Mouse (Mus musculus): ENCODE data around the gene Hfm1. TPM values are rescaled to one million over a fixed set of nuclear protein-coding genes. Genes with fewer than 3 reads are reported as not detected.

The Hfm1 gene
- polyA plus RNA-seq, 1 experiment from 2014 or later, result 6.7 TPM

DNA sequence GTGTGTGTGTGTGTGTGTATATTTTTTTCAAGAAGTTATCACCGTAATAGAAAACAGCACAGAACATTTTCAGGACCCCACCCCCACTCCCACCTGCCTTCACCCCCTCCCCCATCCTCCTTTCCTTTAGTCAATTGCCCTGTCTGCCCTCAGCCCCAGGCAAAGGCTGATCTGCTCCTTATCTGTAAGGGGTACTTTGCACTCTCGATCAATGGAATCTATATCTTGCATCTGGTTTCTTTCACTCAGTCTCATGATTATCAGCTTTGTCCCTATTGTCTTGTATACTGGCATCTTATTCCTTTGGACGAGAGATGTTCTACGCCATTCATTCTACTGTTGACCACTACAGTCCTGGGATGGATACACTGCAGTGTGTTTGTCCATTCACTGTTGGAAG, 1.9 kb upstream of the Hfm1 start:
- ATAC-seq (replicated peaks), result no peak
- no peaks in the 10 kb centered on the region for H3K27me3 ChIP-seq
- H3K27ac ChIP-seq (replicated peaks), result no peak overlapping the region
- peaks cover 2% of the 10 kb centered on the region; the same call in 1 of the 2 replicates for H3K4me1 ChIP-seq
- no peaks in the 10 kb centered on the region for H3K9me3 ChIP-seq
- no peak overlapping the region for H3K4me3 ChIP-seq
- no peak overlapping the region for H3K9ac ChIP-seq (replicated peaks)
- 86% methylated on average over 4 of the region's 4 CpGs for WGBS
- no peak overlapping the region for H3K4me2 ChIP-seq (replicated peaks)
- no peaks in the 10 kb centered on the region for H3K36me3 ChIP-seq

- Histone ChIP-seq H3K9me3 (no peaks in the 10 kb centered on the region), H3K4me1 (peaks cover 2% of the 10 kb centered on the region; the same call in 1 of the 2 replicates), H3K4me2 (replicated peaks) (peak overlapping the region; percentile 59), H3K36me3 (no peaks in the 10 kb centered on the region), H3K9ac (replicated peaks) (peak overlapping the region; percentile 81), H3K27ac (replicated peaks) (peak overlapping the region; percentile 83), H3K27me3 (no peaks in the 10 kb centered on the region), H3K4me3 (peak overlapping the region; percentile 63)
- peak; percentile 46 for ATAC-seq (replicated peaks)
- 28% methylated on average over 4 of the region's 4 CpGs for WGBS
Observed at GRCm38 (mm10) chr5:106926369-106926686, 207 bp upstream of the Hfm1 start.

DNA sequence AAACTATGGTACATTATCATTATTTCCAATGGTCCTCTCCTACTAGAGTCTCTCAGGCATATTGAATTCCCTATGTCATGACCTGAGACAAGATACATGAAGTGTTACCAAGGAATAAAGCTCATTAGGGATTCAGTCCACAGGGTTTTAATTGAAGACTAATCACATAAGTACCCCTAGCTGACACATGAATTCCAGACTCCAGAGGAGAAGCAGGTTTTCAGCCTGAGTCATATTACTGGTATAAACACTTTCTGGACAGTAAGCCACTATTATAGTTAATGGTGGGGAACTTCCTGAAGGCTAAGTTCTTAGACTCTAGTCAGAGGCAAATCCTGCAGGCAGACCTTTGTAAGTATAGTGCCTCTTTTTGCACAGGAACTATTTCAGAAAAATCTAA, 6.8 kb downstream of the Hfm1 start:
- H3K4me1 ChIP-seq, result no peaks in the 10 kb centered on the region
- H3K4me2 ChIP-seq (replicated peaks), result no peak overlapping the region
- no peak for ATAC-seq (replicated peaks)
- no peak overlapping the region for H3K27ac ChIP-seq (replicated peaks)
- no peaks in the 10 kb centered on the region for H3K36me3 ChIP-seq
- no peaks in the 10 kb centered on the region for H3K27me3 ChIP-seq
- H3K9ac ChIP-seq (replicated peaks), result no peak overlapping the region
- no peak overlapping the region for H3K4me3 ChIP-seq
- H3K9me3 ChIP-seq, result no peaks in the 10 kb centered on the region

GRCm38 (mm10) chr5:106896879-106897278, 29.2 kb downstream of the Hfm1 start:
- ATAC-seq (replicated peaks), result no peak
- WGBS, result 71% methylated on average over 2 of the region's 2 CpGs
- Histone ChIP-seq H3K27me3 (no peaks in the 10 kb centered on the region), H3K4me3 (no peak overlapping the region), H3K27ac (replicated peaks) (no peak overlapping the region), H3K4me2 (replicated peaks) (no peak overlapping the region), H3K9ac (replicated peaks) (no peak overlapping the region), H3K4me1 (peaks cover 1% of the 10 kb centered on the region; the same call in 1 of the 2 replicates), H3K9me3 (no peaks in the 10 kb centered on the region), H3K36me3 (no peaks in the 10 kb centered on the region)

- H3K4me1 ChIP-seq, result peaks cover 6% of the 10 kb centered on the region
- no peak overlapping the region for H3K4me2 ChIP-seq (replicated peaks)
- H3K36me3 ChIP-seq, result no peaks in the 10 kb centered on the region
- H3K27ac ChIP-seq (replicated peaks), result no peak overlapping the region
- no peak for ATAC-seq (replicated peaks)
- H3K27me3 ChIP-seq, result no peaks in the 10 kb centered on the region
- WGBS, result 17% methylated on average over 5 of the region's 5 CpGs
- H3K4me3 ChIP-seq, result no peak overlapping the region
- H3K9ac ChIP-seq (replicated peaks), result no peak overlapping the region
- H3K9me3 ChIP-seq, result no peaks in the 10 kb centered on the region
Observed at GRCm38 (mm10) chr5:106891773-106892172, 34.3 kb downstream of the Hfm1 start.

DNA sequence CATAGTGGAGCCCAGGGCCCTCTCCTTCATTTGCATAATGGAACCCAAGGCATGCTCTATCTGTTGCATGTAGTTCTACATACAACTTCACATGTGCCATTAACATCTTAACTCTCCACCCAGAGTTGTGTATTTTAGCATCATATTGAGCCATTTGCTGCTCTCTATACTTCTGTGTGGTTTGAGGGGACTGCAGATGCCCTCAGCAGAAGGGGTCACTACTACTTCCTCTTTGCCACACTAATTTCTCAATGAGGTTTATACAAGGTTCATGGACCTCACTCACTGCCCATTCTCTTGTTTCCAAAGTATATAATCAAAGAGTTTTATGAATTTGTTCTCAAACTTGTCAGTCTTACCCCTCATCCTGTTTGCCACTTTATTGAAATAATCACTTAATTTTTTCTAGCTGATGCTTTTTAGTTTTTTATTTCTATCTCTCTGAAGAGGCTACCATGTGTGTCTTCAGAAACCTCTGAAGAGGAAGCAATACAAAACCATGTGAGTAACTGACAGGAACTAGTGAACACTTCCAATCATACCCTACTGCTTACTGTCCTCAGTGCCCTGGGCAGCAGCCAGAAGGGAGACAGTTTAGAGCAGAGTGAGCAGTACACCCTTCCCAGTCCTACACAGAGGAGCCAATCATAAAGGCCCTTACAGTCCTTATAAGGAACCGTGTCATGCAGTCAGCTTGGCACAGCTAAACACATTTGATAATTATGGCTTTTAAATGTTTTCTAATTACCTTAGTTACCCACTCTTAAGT, 38.6 kb downstream of the Hfm1 start:
- no peaks in the 10 kb centered on the region for H3K36me3 ChIP-seq
- no peak for ATAC-seq (replicated peaks)
- no peak overlapping the region for H3K4me2 ChIP-seq (replicated peaks)
- no peak overlapping the region for H3K27ac ChIP-seq (replicated peaks)
- no peak overlapping the region for H3K9ac ChIP-seq (replicated peaks)
- no peaks in the 10 kb centered on the region for H3K27me3 ChIP-seq
- no peak overlapping the region for H3K4me3 ChIP-seq
- 41% methylated on average over 1 of the region's 1 CpGs for WGBS
- H3K9me3 ChIP-seq, result no peaks in the 10 kb centered on the region
- peaks cover 6% of the 10 kb centered on the region for H3K4me1 ChIP-seq

DNA sequence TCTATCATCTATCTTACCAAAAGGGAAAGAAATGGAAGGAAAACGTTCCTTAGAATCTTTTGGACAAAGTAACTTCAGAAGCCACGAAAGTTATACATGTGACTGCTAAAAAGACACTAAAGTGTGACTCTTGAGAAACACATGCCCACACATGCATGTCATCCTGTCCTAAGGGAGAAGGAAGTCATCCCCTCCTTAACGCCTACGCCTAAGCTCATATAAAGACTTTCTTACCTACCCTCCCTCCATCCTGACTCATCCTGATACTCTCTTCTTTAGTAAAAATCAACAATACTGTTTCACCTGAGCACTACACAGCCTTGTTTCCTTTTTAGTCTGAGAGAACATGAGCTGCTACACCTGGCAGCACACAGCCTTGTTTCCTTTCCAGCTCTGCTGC, 40.6 kb downstream of the Hfm1 start:
- H3K4me1 ChIP-seq, result no peaks in the 10 kb centered on the region
- WGBS, result 96% methylated on average over 4 of the region's 4 CpGs
- no peak overlapping the region for H3K27ac ChIP-seq (replicated peaks)
- no peak for ATAC-seq (replicated peaks)
- H3K9ac ChIP-seq (replicated peaks), result no peak overlapping the region
- no peaks in the 10 kb centered on the region for H3K9me3 ChIP-seq
- no peaks in the 10 kb centered on the region for H3K27me3 ChIP-seq
- H3K4me3 ChIP-seq, result no peak overlapping the region
- no peak overlapping the region for H3K4me2 ChIP-seq (replicated peaks)
- no peaks in the 10 kb centered on the region for H3K36me3 ChIP-seq

DNA sequence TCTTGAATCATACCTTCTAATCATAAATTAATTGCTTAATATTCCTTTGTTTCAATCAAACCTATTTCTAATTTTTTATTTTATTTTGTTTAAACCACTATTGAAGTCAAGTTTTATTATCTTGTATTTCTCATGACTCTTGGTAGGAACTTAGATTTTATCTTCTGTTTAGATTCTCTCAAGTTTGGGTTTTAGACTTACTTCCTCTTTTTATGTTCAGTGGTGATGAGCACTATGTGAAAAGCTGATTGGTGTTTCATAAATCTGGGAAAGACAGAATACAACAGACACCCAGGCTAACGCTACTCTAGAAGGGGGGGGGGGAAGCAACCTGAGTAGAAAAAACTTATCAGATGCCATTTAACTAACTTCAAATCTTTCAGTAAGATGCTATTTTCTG, 49.7 kb downstream of the Hfm1 start:
- Histone ChIP-seq H3K27me3 (no peaks in the 10 kb centered on the region), H3K4me1 (no peaks in the 10 kb centered on the region), H3K27ac (replicated peaks) (no peak overlapping the region), H3K9ac (replicated peaks) (no peak overlapping the region), H3K4me3 (no peak overlapping the region), H3K36me3 (no peaks in the 10 kb centered on the region), H3K9me3 (no peaks in the 10 kb centered on the region), H3K4me2 (replicated peaks) (no peak overlapping the region)
- 91% methylated on average over 1 of the region's 1 CpGs for WGBS
- ATAC-seq (replicated peaks), result no peak

DNA sequence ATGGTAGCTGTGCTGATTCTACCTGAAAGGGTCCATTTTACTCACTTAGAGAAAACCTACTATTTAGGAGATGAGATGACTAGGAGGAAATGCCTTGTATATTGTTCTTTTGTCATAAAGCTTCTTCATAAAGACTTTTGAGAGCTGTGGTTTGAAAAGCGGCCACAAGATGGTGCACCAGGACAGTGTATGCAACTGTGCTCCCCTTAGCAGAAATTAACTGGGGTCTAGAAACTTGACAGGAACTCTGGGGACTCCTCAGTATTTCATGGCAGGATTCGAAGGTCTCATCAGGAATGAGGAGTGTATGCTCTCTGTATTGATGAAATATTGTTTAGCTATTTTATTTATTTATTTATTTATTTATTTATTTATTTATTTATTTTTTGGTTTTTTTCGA, 65.7 kb downstream of the Hfm1 start:
- H3K36me3 ChIP-seq, result no peaks in the 10 kb centered on the region
- no peak overlapping the region for H3K27ac ChIP-seq (replicated peaks)
- no peak overlapping the region for H3K9ac ChIP-seq (replicated peaks)
- no peaks in the 10 kb centered on the region for H3K4me1 ChIP-seq
- H3K4me3 ChIP-seq, result no peak overlapping the region
- H3K27me3 ChIP-seq, result no peaks in the 10 kb centered on the region
- no peak overlapping the region for H3K4me2 ChIP-seq (replicated peaks)
- WGBS, result 40% methylated on average over 3 of the region's 3 CpGs
- no peaks in the 10 kb centered on the region for H3K9me3 ChIP-seq
- peak; percentile 73; the same call in 1 of the 2 replicates for ATAC-seq (replicated peaks)

DNA sequence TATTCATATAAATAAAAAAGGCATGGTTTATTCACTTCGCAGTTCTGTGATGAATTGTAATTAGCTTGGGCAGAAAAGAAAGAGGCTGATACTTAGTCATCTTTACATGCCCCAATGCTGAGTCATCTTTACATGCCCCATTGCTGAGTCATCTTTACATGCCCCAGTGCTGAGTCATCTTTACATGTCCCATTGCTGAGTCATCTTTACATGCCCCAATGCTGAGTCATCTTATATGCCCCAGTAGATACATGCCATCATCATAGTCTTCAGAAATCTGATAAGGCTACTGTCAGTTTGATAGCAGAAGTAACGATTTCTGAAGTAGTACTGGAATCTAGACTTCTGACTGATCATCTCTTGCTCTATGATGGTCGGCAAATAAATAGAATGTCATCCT, 72.8 kb downstream of the Hfm1 start:
- Histone ChIP-seq H3K27ac (replicated peaks) (no peak overlapping the region), H3K9ac (replicated peaks) (no peak overlapping the region), H3K36me3 (no peaks in the 10 kb centered on the region), H3K4me1 (no peaks in the 10 kb centered on the region), H3K4me3 (no peak overlapping the region), H3K4me2 (replicated peaks) (no peak overlapping the region), H3K9me3 (no peaks in the 10 kb centered on the region), H3K27me3 (no peaks in the 10 kb centered on the region)
- 95% methylated on average over 3 of the region's 3 CpGs for WGBS
- no peak for ATAC-seq (replicated peaks)

DNA sequence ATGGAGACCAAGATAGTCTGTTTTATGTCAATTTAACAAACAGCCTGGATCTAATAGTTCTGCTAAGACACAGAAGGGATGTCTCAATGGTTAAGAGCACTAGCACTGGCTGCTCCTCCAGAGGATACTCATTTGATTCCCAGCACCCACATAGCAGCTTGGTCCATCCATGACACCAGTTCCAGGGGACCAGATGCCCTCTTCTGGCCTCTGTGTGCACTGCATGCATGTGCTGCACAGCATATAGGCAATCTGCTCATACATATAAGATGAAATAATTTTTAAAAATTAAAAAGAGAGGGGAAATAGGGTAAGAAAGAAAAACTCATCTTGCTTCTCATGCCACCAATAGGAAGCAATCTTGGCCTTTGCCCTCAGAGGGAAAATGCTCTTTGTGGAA, 79.1 kb downstream of the Hfm1 start:
- H3K9ac ChIP-seq (replicated peaks), result no peak overlapping the region
- no peak overlapping the region for H3K4me2 ChIP-seq (replicated peaks)
- no peak overlapping the region for H3K4me3 ChIP-seq
- H3K9me3 ChIP-seq, result no peaks in the 10 kb centered on the region
- H3K36me3 ChIP-seq, result no peaks in the 10 kb centered on the region
- H3K27me3 ChIP-seq, result no peaks in the 10 kb centered on the region
- no peak overlapping the region for H3K27ac ChIP-seq (replicated peaks)
- ATAC-seq (replicated peaks), result no peak
- no peaks in the 10 kb centered on the region for H3K4me1 ChIP-seq

GRCm38 (mm10) chr5:106843906-106844305, 82.2 kb downstream of the Hfm1 start:
- H3K4me1 ChIP-seq, result no peaks in the 10 kb centered on the region
- H3K9ac ChIP-seq (replicated peaks), result no peak overlapping the region
- H3K27me3 ChIP-seq, result no peaks in the 10 kb centered on the region
- H3K9me3 ChIP-seq, result no peaks in the 10 kb centered on the region
- 75% methylated on average over 2 of the region's 2 CpGs for WGBS
- H3K36me3 ChIP-seq, result no peaks in the 10 kb centered on the region
- no peak for ATAC-seq (replicated peaks)
- H3K4me2 ChIP-seq (replicated peaks), result no peak overlapping the region
- no peak overlapping the region for H3K27ac ChIP-seq (replicated peaks)
- no peak overlapping the region for H3K4me3 ChIP-seq

- ATAC-seq (replicated peaks), result no peak
- Histone ChIP-seq H3K36me3 (no peaks in the 10 kb centered on the region), H3K4me2 (replicated peaks) (no peak overlapping the region), H3K27me3 (no peaks in the 10 kb centered on the region), H3K4me3 (no peak overlapping the region), H3K4me1 (no peaks in the 10 kb centered on the region), H3K9ac (replicated peaks) (no peak overlapping the region), H3K27ac (replicated peaks) (no peak overlapping the region), H3K9me3 (no peaks in the 10 kb centered on the region)
- WGBS, result 27% methylated on average over 7 of the region's 7 CpGs
Observed at GRCm38 (mm10) chr5:106833025-106833424, 93.1 kb downstream of the Hfm1 start.
